Mouse (Mus musculus) kidney, embryonic 16.5 days (tissue): ENCODE measurements at regions not wholly inside any gene's neighbourhood (a gene's known extent, or its start where the extent isn't known, plus 50 kb on each side); places are given as distances from the start of the nearest gene placed in this dataset.

Experiments used
- ATAC-seq: fragments of 200-750 bp; cut with Nextera tagmentation; 2 replicates; pipeline ENCODE4 v1.8.0; 2017; ENCODE audit warnings: moderate TSS enrichment; ENCODE audit not compliant: low FRiP score, low TSS enrichment
- H3K27ac ChIP-seq: fragments of 300-500 bp; sonication (generic); 2 replicates; pipeline ENCODE4 v1.5.1; 2014; ENCODE audit warnings: low read length
- H3K27me3 ChIP-seq: fragments of 300-500 bp; sonication (generic); 2 replicates; pipeline ENCODE4 v1.6.1; 2014; ENCODE audit warnings: low read length, control low read depth, mixed read lengths; ENCODE audit not compliant: insufficient read depth
- H3K36me3 ChIP-seq: fragments of 300-500 bp; sonication (generic); 2 replicates; pipeline ENCODE4 v1.6.1; 2014; ENCODE audit warnings: low read length, control low read depth, mixed read lengths; ENCODE audit not compliant: insufficient read depth
- H3K4me1 ChIP-seq: fragments of 300-500 bp; sonication (generic); 2 replicates; pipeline ENCODE4 v1.6.1; 2014; ENCODE audit warnings: low read length, control low read depth, mixed read lengths; ENCODE audit not compliant: insufficient read depth
- H3K4me2 ChIP-seq: fragments of 300-500 bp; sonication (generic); replicated peaks from 2 replicates; pipeline ENCODE4 v1.6.1; 2014; ENCODE audit warnings: low read depth, low read length
- H3K4me3 ChIP-seq: fragments of 300-500 bp; sonication (generic); 2 replicates; pipeline ENCODE4 v1.5.1; 2014; ENCODE audit warnings: mild to moderate bottlenecking, low read length
- H3K9ac ChIP-seq: fragments of 300-500 bp; sonication (generic); replicated peaks from 2 replicates; pipeline ENCODE4 v1.6.1; 2014; ENCODE audit warnings: low read length
- H3K9me3 ChIP-seq: fragments of 300-500 bp; sonication (generic); 2 replicates; pipeline ENCODE4 v1.6.1; 2016; ENCODE audit warnings: low read length, control low read depth
- WGBS: fragments of 180-500 bp; shearing (Covaris S2); extraction: QIAGEN DNeasy Blood & Tissue Kit; methylation state at CpG from one replicate; pipeline ENCODE4 v1.1.7; 2014; 5-methylcytosine and 5-hydroxymethylcytosine counted together

DNA sequence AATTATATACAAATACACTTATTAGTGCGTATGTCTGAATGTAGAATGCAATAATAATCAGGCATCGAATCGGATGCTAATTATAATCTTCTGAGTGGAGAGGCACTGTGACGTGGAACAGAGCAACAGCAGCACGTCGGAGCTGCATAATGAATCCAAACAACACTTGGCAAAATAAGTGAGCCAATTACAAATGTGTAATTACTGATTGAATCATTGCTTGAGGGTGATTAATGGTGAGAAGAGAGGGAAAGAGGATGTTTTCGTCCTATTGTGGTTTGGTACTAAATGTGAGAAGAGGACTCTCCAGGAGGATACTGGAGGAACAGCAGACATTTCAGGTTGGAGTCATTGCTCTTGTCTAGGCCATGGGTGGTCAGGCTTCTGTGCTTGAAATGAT, 156.5 kb downstream of the Dusp6 start:
- no peaks in the 10 kb centered on the region for H3K4me1 ChIP-seq
- H3K4me2 ChIP-seq = no peak overlapping the region
- H3K4me3 ChIP-seq = no peak overlapping the region
- WGBS = 81% methylated on average over 7 of the region's 7 CpGs
- no peak overlapping the region for H3K27ac ChIP-seq
- no peaks in the 10 kb centered on the region for H3K9me3 ChIP-seq
- no peaks in the 10 kb centered on the region for H3K27me3 ChIP-seq
- ATAC-seq = no peak
- H3K36me3 ChIP-seq = no peaks in the 10 kb centered on the region
- no peak overlapping the region for H3K9ac ChIP-seq

DNA sequence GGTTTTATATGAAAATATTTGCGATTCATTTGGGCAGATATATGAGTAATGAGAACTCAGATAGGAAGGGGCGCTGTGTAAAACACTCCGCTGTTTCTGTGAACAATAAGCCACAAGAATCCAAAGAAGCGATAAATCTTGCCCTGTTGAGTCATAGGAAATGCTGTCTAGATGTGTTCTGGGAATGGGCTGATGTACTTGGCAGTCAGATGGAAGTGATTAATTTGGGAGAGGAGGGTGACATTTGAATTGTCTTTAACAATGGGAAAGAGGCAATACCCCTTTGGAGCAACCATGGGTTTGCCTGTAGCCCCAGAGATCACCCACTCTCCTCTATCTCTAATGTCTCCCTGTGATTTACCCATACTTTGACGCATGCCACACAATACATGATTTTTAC, 160.4 kb downstream of the Dusp6 start:
- Histone ChIP-seq H3K27me3 (no peaks in the 10 kb centered on the region), H3K9ac (no peak overlapping the region), H3K9me3 (no peaks in the 10 kb centered on the region), H3K4me1 (no peaks in the 10 kb centered on the region), H3K4me2 (no peak overlapping the region), H3K4me3 (no peak overlapping the region), H3K27ac (no peak overlapping the region), H3K36me3 (no peaks in the 10 kb centered on the region)
- WGBS = 85% methylated on average over 5 of the region's 5 CpGs
- ATAC-seq = no peak

DNA sequence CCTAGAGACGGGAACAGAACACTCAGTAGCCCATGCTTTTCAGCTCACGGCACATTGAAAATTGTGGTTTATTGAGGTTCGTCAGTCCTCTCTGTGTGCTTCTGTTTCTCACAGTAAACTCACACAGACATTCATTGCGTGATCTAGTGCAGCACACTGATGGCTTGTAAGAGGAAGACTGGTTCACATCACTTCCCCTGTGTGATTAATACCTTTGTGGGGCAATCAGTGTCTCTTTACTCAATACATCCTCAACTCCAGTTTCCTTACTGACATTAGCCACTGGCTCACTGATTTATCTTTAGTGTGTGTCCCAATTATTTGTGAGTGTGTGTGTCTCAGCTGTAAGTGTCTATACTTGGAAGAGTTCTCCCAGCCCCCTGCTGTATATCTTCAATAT, 162.2 kb downstream of the Dusp6 start:
- WGBS = 59% methylated on average over 4 of the region's 4 CpGs
- Histone ChIP-seq H3K27me3 (no peaks in the 10 kb centered on the region), H3K9me3 (no peaks in the 10 kb centered on the region), H3K4me1 (no peaks in the 10 kb centered on the region), H3K36me3 (no peaks in the 10 kb centered on the region), H3K9ac (no peak overlapping the region), H3K4me3 (no peak overlapping the region), H3K27ac (no peak overlapping the region), H3K4me2 (no peak overlapping the region)
- no peak for ATAC-seq

DNA sequence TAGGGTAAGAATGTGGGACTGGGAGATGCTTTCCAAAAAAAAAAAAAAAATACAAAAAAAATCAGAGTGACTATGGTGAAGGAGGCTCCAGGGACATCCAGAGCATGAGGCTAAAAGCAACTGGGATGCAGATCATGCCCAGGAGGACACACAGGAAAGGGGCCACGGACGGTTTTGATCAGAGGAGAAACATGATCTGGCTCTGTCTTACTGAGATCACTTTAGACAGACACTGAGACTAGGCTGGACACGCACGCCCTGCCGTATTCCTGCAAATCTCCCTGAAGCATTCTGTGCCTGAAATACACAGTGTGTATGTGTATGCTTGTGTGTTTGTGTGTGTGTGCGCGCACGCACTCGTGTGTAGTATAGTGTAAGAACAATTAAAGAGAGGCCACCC, 167.1 kb downstream of the Dusp6 start:
- H3K27ac ChIP-seq = no peak overlapping the region
- WGBS = 62% methylated on average over 9 of the region's 9 CpGs

DNA sequence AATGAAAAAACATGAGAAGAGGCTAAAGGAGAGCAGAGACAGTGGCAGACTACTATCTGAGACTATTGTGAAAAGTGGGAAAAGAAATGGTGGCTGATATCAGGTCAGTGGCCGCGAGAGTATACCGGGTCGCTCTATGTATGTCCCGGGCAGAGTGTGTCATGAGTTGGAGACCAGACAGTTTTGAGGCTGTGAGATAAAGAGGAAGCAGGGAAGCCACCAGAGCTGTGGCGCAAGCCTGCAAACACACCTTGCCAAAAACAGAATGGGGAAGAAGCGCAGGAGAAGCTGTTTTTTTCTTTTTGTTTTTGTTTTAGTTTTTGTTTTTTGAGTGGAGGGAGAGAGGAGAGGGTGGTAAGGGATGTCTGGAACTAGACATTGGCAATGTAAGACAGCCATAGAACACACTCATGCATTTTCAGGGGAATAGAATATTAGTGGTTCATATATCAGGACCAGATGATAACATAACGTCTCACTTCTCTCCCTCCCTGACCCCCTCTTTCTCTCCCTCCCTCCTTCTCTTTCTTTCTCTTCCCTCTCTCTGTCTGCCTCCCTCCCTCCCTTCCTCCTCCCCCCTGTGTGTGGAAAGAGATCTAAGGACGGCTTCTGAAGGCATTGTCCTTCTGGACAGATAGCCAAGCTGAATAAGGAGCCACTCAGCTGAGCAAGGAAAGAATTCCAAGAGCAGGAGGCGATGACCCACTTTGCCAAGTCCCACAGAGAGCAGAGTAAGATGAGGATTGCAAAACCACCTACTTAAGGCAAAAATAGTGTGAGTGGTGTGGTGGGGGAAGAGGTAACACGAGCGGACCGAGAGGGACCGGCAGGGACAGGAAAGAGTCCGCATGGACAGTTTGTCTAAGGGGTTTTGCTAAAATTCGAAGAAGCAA, 167.9 kb downstream of the Dusp6 start:
- H3K4me1 ChIP-seq = no peaks in the 10 kb centered on the region
- ATAC-seq = no peak
- WGBS = 75% methylated on average over 16 of the region's 16 CpGs

More for the DNA sequence above, 167.1 kb downstream of the Dusp6 start:
- no peaks in the 10 kb centered on the region for H3K9me3 ChIP-seq
- H3K4me1 ChIP-seq = no peaks in the 10 kb centered on the region
- ATAC-seq = no peak
- no peak overlapping the region for H3K4me2 ChIP-seq
- H3K27me3 ChIP-seq = no peaks in the 10 kb centered on the region
- no peak overlapping the region for H3K4me3 ChIP-seq
- H3K36me3 ChIP-seq = no peaks in the 10 kb centered on the region
- no peak overlapping the region for H3K9ac ChIP-seq

DNA sequence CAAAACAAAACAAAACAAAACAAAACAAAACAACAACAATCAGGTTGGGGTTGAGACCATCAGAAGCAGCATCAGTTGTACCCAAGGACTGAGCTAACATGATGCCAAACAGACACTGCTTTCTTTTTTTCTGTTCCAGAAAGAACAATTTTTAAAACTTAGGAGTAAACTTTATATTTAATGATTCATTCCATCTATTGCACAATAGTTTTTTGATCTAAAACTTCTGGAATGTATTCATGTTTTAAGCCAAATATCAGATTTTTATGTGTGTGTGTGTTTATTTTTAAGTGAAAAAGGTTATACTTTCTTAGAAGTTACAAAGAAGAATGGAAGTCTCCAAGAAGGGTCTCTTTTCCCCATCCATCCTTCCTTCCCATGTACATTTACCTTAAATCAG, 174.0 kb downstream of the Dusp6 start:
- Histone ChIP-seq H3K4me2 (no peak overlapping the region), H3K27me3 (no peaks in the 10 kb centered on the region), H3K27ac (no peak overlapping the region), H3K9ac (no peak overlapping the region), H3K4me1 (peaks cover 11% of the 10 kb centered on the region), H3K36me3 (no peaks in the 10 kb centered on the region), H3K9me3 (no peaks in the 10 kb centered on the region), H3K4me3 (no peak overlapping the region)
- ATAC-seq = no peak

More for the DNA sequence above, 167.9 kb downstream of the Dusp6 start:
- no peaks in the 10 kb centered on the region for H3K9me3 ChIP-seq
- no peak overlapping the region for H3K9ac ChIP-seq
- no peaks in the 10 kb centered on the region for H3K36me3 ChIP-seq
- no peak overlapping the region for H3K4me2 ChIP-seq
- H3K27me3 ChIP-seq = no peaks in the 10 kb centered on the region
- H3K27ac ChIP-seq = no peak overlapping the region
- H3K4me3 ChIP-seq = no peak overlapping the region

DNA sequence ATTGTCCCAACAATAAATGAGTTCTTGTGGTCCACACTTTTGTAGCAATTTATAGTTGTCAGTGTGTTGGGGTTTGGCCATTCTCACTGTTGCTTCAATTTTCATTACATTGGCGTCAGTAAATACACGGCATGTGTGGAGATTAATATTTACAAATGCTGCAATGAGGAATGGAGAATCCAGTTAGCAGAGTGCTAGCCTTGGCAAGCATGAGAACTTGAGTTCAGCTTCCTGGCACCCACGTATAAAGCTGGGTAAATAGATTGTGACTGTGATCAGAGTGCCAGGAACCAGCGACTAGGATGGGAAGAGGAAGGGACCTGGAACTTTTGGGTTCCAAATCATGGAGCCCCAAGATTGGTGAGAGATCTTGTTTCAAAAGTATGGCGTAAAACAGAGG, 177.1 kb downstream of the Dusp6 start:
- Histone ChIP-seq H3K4me2 (no peak overlapping the region), H3K4me1 (peaks cover 11% of the 10 kb centered on the region), H3K27me3 (no peaks in the 10 kb centered on the region), H3K9ac (no peak overlapping the region), H3K4me3 (no peak overlapping the region), H3K36me3 (no peaks in the 10 kb centered on the region), H3K27ac (no peak overlapping the region), H3K9me3 (peaks cover 9% of the 10 kb centered on the region)
- WGBS = 89% methylated on average over 5 of the region's 5 CpGs
- ATAC-seq = no peak

DNA sequence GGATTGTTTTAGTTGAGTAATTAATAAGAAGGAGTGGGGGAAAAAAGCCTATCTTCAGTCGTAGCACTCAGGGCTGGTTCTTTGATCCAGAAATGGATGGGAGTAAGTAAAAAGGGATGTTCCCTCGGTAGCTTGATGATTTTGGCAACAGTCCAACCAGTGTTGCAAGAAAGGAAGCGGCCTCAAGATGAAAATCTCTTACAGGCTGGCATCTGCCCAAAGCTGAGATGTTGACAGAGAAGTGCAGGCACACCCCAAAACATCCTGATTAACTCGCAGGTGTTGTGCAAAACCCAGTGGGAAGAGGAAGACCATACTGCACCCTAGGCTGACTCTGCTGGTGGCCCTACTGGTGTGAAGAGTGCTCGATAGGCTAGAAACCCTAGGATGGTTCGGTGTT, 178.0 kb downstream of the Dusp6 start:
- H3K27me3 ChIP-seq = no peaks in the 10 kb centered on the region
- no peaks in the 10 kb centered on the region for H3K36me3 ChIP-seq
- peak; percentile 61 for ATAC-seq
- no peak overlapping the region for H3K4me3 ChIP-seq
- H3K4me2 ChIP-seq = no peak overlapping the region
- peaks cover 11% of the 10 kb centered on the region for H3K4me1 ChIP-seq
- no peak overlapping the region for H3K9ac ChIP-seq
- WGBS = 30% methylated on average over 6 of the region's 6 CpGs
- H3K9me3 ChIP-seq = peaks cover 15% of the 10 kb centered on the region
- peak overlapping the region; percentile 11; the same call in 1 of the 2 replicates for H3K27ac ChIP-seq

DNA sequence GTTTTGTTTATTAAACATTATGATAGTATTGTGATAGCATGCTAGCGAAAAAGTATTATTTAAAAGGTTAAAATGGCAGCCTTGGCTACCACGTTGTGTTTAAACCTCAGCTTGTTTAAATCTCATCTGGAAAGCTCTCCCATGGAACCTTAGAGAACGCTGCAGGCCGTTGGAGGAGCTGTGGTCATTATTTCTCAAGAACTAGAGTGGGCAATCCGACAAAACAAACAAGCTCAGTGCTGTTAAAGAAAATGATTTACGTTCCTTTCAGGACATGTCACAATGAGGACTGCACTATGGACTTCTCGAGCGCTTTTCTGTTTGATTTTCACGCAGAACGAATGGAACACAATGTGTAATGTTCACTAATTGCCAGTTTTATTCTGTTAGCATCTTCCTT, 178.9 kb downstream of the Dusp6 start:
- Histone ChIP-seq H3K27ac (no peak overlapping the region), H3K9ac (no peak overlapping the region), H3K27me3 (no peaks in the 10 kb centered on the region), H3K4me3 (no peak overlapping the region), H3K36me3 (no peaks in the 10 kb centered on the region), H3K4me1 (peaks cover 11% of the 10 kb centered on the region), H3K4me2 (no peak overlapping the region), H3K9me3 (peaks cover 15% of the 10 kb centered on the region)
- 37% methylated on average over 10 of the region's 10 CpGs for WGBS
- ATAC-seq = no peak

DNA sequence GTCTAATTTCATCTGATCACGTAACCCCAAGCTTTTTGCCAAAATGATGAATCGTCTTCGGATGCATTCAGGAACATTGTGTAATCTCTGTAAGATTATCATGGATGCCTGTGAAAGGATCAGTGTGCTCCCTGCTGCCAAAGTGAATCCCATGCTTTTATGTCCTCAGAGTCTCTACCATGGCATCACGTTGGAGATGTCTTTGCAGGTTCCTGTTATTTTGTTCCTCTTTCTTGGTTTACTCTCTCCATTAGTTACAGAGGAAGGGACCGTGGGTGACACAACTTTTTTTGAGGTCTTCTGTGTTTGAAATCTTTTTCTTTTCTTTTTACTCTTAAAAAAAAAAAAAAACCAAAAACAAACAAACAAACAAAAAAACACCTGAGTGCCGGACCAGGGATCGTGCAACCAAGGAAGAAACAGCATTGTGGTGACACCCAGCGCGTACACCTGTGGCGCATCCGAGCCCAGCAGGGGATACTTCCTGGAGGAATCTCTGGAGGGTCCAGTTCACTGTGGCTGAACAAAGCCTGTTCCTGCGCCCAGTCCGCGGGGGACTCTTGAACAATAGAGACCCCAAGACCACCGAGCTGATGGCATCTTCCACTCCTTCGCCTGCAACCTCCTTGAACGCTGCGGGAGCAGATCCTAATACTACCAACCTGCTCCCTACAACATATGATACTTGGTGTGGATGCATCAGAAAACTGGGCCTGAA, 180.6 kb downstream of the Dusp6 start:
- no peak overlapping the region for H3K27ac ChIP-seq
- peaks cover 15% of the 10 kb centered on the region for H3K9me3 ChIP-seq
- H3K4me3 ChIP-seq = no peak overlapping the region
- ATAC-seq = no peak
- H3K36me3 ChIP-seq = no peaks in the 10 kb centered on the region
- WGBS = 90% methylated on average over 18 of the region's 18 CpGs
- H3K4me2 ChIP-seq = no peak overlapping the region
- H3K9ac ChIP-seq = no peak overlapping the region
- H3K4me1 ChIP-seq = peaks cover 11% of the 10 kb centered on the region
- H3K27me3 ChIP-seq = no peaks in the 10 kb centered on the region
